Mouse (Mus musculus): Measurements from ENCODE around the gene Sox5. TPM values are rescaled to one million over a fixed set of nuclear protein-coding genes. Genes with fewer than 3 reads are reported as not detected.

The Sox5 gene
- polyA plus RNA-seq, 1 experiment from 2014 or later: 34.8 TPM

DNA sequence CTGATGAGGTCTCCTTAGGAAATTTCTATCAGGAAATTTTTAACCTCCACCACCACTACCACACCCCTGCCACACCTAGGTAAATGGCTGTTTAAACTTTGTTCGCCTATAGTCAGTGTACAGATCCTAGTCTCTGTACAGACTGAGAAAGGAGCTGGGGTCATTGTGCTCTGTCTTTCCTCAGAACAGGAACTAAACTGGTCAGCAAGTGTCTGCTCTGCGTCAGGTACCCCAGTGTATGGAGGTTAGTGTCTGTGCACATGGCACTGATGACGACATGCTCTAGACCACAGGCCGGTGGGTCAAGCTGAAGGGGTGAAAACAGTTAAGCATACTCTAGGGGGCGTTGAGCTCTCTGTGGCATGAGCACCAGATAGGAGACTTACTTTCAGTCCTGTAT lies 605.1 kb downstream of the Sox5 start:
- Histone ChIP-seq H3K9ac (replicated peaks) (no peak overlapping the region), H3K4me1 (peaks cover 3% of the 10 kb centered on the region; the same call in 1 of the 2 replicates), H3K27me3 (replicated peaks) (no peaks in the 10 kb centered on the region), H3K27ac (replicated peaks) (no peak overlapping the region), H3K4me3 (replicated peaks) (no peak overlapping the region), H3K9me3 (replicated peaks) (no peaks in the 10 kb centered on the region), H3K36me3 (no peaks in the 10 kb centered on the region), H3K4me2 (no peak overlapping the region)
- no peak for ATAC-seq (ENCODE audit: low FRiP score)
- WGBS: 89% methylated on average over 5 of the region's 5 CpGs

DNA sequence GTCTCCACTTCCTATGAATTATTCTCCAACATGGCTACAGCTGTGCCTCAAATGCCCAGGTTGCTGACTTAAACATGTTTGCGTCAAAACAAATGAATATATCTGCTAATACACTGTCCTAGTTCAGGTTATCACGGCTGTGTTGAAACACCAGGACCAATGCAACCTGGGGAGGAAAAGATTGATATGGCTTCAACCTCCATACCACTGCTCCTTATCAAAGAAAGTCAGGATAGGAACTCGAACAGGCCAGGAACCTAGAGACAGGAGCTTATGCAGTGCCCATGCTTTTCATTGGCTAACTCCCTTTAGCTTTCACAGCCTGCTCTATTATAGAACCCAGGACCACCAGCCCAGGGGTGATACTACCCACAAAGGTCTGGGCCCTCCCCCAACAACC lies 606.2 kb downstream of the Sox5 start:
- Histone ChIP-seq H3K9me3 (replicated peaks) (no peaks in the 10 kb centered on the region), H3K27me3 (replicated peaks) (no peaks in the 10 kb centered on the region), H3K27ac (replicated peaks) (no peak overlapping the region), H3K36me3 (no peaks in the 10 kb centered on the region), H3K4me2 (no peak overlapping the region), H3K4me1 (no peaks in the 10 kb centered on the region), H3K9ac (replicated peaks) (no peak overlapping the region), H3K4me3 (replicated peaks) (no peak overlapping the region)
- 95% methylated on average over 3 of the region's 3 CpGs for WGBS
- ATAC-seq (ENCODE audit: low FRiP score): no peak

DNA sequence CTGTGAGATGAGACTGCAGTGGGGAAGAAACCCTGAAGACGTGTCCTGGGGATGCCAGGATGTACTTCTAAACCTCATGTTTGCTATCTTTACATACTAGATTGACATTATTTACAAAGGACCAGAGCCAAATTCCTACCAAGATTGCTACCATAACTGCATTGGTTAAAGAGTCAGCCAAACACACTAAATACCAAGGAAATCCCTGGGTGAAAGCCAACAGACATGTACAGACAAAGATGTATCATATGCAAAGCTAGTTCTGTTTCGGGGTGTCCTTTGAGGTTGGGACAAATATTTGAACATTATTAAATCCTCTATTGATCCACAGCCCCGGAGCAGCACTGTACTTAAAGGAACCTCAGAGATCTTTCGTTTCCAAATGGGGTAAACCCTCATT lies 611.2 kb downstream of the Sox5 start:
- Histone ChIP-seq H3K9me3 (replicated peaks) (no peaks in the 10 kb centered on the region), H3K27ac (replicated peaks) (no peak overlapping the region), H3K27me3 (replicated peaks) (no peaks in the 10 kb centered on the region), H3K9ac (replicated peaks) (no peak overlapping the region), H3K4me2 (no peak overlapping the region), H3K4me1 (peaks cover 9% of the 10 kb centered on the region), H3K4me3 (replicated peaks) (no peak overlapping the region), H3K36me3 (no peaks in the 10 kb centered on the region)
- WGBS: 87% methylated on average over 4 of the region's 4 CpGs
- ATAC-seq (ENCODE audit: low FRiP score): no peak

DNA sequence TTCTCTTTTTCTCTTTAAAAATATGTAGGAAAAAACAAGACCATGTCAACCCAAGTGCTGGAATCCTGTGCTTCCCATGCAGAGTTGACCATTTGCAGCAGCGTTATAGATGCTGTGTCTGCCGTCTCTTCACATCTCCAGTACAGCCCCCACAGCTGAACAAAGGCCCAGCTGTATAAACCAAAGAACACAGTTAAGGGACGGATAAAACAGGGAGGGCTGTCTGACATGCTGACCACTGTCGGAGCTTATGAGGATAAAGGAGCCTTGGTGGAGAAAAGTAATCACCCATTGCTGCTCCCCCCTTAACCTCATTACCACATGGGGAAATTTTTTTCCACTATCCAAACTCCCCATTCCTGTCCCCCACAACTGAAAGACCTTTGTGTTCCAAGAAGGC lies 612.0 kb downstream of the Sox5 start:
- Histone ChIP-seq H3K36me3 (no peaks in the 10 kb centered on the region), H3K4me1 (peaks cover 9% of the 10 kb centered on the region), H3K4me2 (no peak overlapping the region), H3K27me3 (replicated peaks) (no peaks in the 10 kb centered on the region), H3K9me3 (replicated peaks) (no peaks in the 10 kb centered on the region), H3K27ac (replicated peaks) (no peak overlapping the region), H3K4me3 (replicated peaks) (no peak overlapping the region), H3K9ac (replicated peaks) (no peak overlapping the region)
- WGBS: 17% methylated on average over 4 of the region's 4 CpGs
- ATAC-seq (ENCODE audit: low FRiP score): no peak

DNA sequence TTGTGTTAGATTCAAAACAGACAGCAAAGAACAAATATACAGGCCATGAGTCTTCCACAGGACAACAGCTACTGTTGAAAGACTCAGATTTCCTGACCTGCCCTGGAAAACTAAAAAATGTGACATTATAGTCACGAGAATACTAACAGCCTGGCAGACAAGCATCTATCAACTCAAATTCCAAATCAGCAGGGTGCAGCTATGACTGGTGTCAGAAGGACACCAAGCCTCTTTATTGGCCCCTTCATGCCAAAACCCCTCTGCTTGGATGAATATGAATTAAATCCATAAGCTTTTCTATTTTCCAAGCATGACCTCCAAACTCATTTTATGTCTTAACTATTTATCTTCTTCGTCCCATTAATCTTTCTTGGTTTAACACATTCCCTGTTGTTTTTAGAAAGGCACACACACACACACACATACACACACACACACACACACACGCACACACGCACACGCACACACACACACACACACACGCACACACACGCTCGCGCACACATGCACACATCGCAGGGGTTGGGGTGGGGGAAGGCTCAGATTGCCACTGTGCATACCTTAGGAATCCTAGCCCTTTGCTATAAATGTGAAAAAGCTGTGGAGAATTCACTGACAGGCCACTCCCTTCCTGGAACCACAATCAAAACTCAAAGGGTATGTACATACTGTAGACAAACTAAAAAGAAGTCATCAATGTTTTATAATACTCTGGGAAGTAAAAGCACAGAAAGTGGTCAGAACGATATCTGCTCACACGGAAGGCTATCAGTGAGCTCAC lies 612.9 kb downstream of the Sox5 start:
- 76% methylated on average over 12 of the region's 12 CpGs for WGBS
- no peak overlapping the region for H3K4me3 ChIP-seq (replicated peaks)

DNA sequence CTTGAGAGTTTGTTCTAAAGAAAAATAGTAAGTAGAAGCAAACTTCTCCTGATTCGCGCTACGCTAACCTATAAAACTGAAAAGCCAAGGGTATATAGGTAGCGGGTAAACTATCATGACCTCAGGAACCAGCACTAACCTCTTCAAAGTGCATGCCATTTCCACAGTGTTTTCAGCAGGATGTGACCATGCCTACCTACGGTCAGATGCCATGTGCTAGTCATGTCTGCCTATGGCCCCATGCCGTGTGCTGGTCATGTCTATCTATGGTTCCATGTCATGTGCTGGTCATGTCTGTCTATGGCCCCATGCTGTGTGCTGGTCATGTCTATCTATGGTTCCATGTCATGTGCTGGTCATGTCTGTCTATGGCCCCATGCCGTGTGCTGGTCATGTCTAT lies 614.7 kb downstream of the Sox5 start:
- Histone ChIP-seq H3K9ac (replicated peaks) (no peak overlapping the region), H3K9me3 (replicated peaks) (no peaks in the 10 kb centered on the region), H3K4me1 (peaks cover 9% of the 10 kb centered on the region), H3K27me3 (replicated peaks) (no peaks in the 10 kb centered on the region), H3K4me2 (no peak overlapping the region), H3K4me3 (replicated peaks) (no peak overlapping the region), H3K27ac (replicated peaks) (no peak overlapping the region), H3K36me3 (no peaks in the 10 kb centered on the region)
- ATAC-seq (ENCODE audit: low FRiP score): no peak
- WGBS: 96% methylated on average over 7 of the region's 7 CpGs

More for the DNA sequence above, 612.9 kb downstream of the Sox5 start:
- peaks cover 9% of the 10 kb centered on the region for H3K4me1 ChIP-seq
- H3K4me2 ChIP-seq: no peak overlapping the region
- H3K27ac ChIP-seq (replicated peaks): no peak overlapping the region
- no peaks in the 10 kb centered on the region for H3K9me3 ChIP-seq (replicated peaks)
- ATAC-seq (ENCODE audit: low FRiP score): no peak
- no peaks in the 10 kb centered on the region for H3K27me3 ChIP-seq (replicated peaks)
- no peaks in the 10 kb centered on the region for H3K36me3 ChIP-seq
- H3K9ac ChIP-seq (replicated peaks): no peak overlapping the region

DNA sequence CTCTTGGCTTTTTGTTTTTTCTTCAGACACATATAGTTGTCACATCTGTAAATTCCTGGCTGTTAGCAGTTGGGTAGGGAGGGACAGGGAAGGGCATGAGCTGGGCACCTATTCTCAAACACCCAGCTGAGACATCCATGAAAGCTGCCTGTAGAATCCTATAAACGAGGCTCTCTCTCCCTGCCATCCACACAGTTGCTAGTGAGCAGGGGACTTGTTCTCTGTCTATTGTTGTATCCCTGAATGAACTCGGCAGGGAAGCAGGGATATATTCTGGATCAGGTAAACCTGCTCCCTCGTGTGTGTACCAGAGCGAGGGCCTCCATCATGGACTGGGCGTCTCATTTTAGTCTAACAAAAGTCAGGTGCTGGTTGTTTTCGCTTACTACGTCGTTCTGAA lies 615.1 kb downstream of the Sox5 start:
- Histone ChIP-seq H3K9ac (replicated peaks) (no peak overlapping the region), H3K4me1 (peaks cover 9% of the 10 kb centered on the region), H3K27ac (replicated peaks) (0 out of 2 replicates have a peak overlapping the region, but pooled peaks have one; percentile 28), H3K9me3 (replicated peaks) (no peaks in the 10 kb centered on the region), H3K36me3 (no peaks in the 10 kb centered on the region), H3K4me2 (no peak overlapping the region), H3K4me3 (replicated peaks) (no peak overlapping the region), H3K27me3 (replicated peaks) (no peaks in the 10 kb centered on the region)
- ATAC-seq (ENCODE audit: low FRiP score): no peak
- WGBS: 59% methylated on average over 8 of the region's 8 CpGs

DNA sequence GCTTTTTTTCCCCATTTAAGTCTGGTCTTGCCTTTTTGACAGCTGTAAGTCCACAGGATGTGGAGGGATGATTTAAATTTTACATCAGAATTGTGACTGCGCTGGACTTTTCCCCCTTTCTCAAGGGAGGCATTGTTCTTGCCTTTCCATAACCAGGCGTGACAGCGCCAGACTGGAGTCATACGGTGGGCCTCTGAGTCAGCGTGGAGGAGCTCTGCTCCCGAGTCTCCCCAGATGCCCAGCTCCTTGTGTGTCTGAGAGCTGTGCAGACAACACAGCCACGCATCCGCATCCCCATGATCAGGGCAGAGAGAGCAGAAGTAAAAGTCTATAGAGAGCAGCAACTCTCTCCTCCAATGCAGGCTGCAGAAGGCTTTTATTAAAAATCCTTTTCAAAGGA lies 615.7 kb downstream of the Sox5 start:
- H3K9me3 ChIP-seq (replicated peaks): no peaks in the 10 kb centered on the region
- no peak overlapping the region for H3K4me3 ChIP-seq (replicated peaks)
- H3K36me3 ChIP-seq: no peaks in the 10 kb centered on the region
- H3K9ac ChIP-seq (replicated peaks): no peak overlapping the region; the same call in 1 of the 2 replicates
- H3K27ac ChIP-seq (replicated peaks): peak overlapping the region; percentile 28; the same call in 1 of the 2 replicates
- H3K4me2 ChIP-seq: peak overlapping the region; percentile 25
- no peak; the same call in 1 of the 2 replicates for ATAC-seq (ENCODE audit: low FRiP score)
- peaks cover 9% of the 10 kb centered on the region for H3K4me1 ChIP-seq
- H3K27me3 ChIP-seq (replicated peaks): no peaks in the 10 kb centered on the region
- 4% methylated on average over 8 of the region's 8 CpGs for WGBS

DNA sequence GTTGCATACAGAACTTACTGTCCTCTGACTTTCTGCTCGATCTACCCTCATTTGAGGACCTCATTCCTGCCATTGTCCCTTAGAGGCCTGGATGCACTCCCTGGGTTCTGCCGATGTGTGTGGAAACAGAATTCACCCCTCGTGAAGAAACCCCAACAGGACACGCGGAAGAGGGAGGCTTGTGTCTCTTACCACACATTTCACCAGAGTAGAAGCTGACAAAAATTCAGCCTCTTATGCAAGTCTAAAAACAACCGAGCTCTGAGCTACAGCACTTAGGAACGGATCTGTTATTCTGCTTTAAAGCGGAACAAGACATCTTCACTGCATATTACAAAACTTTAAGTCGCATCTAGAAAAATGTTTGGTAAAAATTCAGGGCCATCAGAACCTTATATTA lies 618.3 kb downstream of the Sox5 start:
- ATAC-seq (ENCODE audit: low FRiP score): no peak
- 87% methylated on average over 9 of the region's 9 CpGs for WGBS

DNA sequence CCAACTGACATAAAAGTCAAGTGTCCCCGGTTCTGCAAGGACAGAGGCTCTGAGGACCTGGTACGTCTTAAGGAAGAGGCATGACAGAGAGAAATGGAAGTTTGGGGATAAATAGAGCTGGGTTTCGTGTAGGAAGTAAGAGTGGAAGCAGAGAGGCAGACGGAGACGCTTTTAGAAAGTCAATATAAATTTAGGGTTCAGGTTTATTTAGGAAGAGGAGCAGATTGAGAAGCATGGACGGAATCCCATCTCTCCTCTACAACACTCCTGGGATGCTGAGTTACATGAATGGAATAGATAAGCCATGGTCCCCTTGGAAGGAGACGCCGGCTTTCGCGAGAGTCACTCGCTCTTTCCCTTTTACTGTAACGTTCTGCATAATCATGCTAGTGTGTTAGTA lies 623.1 kb downstream of the Sox5 start:
- H3K4me1 ChIP-seq: peaks cover 11% of the 10 kb centered on the region
- H3K4me2 ChIP-seq: no peak overlapping the region
- no peak overlapping the region for H3K9ac ChIP-seq (replicated peaks)
- H3K9me3 ChIP-seq (replicated peaks): no peaks in the 10 kb centered on the region
- no peak for ATAC-seq (ENCODE audit: low FRiP score)
- WGBS: 93% methylated on average over 12 of the region's 12 CpGs
- no peaks in the 10 kb centered on the region for H3K27me3 ChIP-seq (replicated peaks)
- H3K27ac ChIP-seq (replicated peaks): no peak overlapping the region
- no peak overlapping the region for H3K4me3 ChIP-seq (replicated peaks)
- no peaks in the 10 kb centered on the region for H3K36me3 ChIP-seq

More for the DNA sequence above, 618.3 kb downstream of the Sox5 start:
- H3K27ac ChIP-seq (replicated peaks): no peak overlapping the region
- peaks cover 9% of the 10 kb centered on the region for H3K4me1 ChIP-seq
- no peak overlapping the region for H3K9ac ChIP-seq (replicated peaks)
- no peaks in the 10 kb centered on the region for H3K36me3 ChIP-seq
- H3K27me3 ChIP-seq (replicated peaks): no peaks in the 10 kb centered on the region
- no peak overlapping the region for H3K4me2 ChIP-seq
- no peak overlapping the region for H3K4me3 ChIP-seq (replicated peaks)
- H3K9me3 ChIP-seq (replicated peaks): no peaks in the 10 kb centered on the region

DNA sequence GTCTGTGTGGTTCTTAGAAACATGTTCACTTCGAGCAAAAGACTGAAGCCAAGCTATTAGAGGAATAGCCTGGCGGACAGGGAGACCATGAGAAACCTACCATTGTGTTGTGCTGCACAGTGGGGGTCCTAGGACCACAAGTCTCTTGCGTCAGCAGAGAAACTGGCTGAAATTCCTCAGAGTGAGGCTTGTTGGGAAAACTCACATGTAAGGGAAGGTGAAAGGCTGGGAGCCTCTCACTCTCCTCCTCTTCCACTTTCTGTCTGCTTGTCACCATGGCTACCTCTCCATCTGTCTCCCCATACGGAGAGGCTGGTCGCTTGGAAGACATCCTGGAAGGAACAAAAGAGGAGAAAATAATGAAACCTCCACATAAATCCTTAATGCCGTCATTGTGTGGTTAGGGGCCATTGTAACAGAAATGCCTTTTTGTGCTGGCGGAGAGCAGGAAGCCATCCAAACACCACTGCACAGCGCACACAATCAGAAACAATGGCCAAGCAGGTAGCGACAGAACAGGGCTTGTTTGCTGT lies 626.8 kb downstream of the Sox5 start:
- Histone ChIP-seq H3K4me1 (peaks cover 17% of the 10 kb centered on the region), H3K27ac (replicated peaks) (0 out of 2 replicates have a peak overlapping the region, but pooled peaks have one; percentile 19), H3K36me3 (no peaks in the 10 kb centered on the region), H3K9ac (replicated peaks) (no peak overlapping the region), H3K4me2 (peak overlapping the region; percentile 22), H3K4me3 (replicated peaks) (no peak overlapping the region), H3K9me3 (replicated peaks) (no peaks in the 10 kb centered on the region), H3K27me3 (replicated peaks) (no peaks in the 10 kb centered on the region)
- WGBS: 17% methylated on average over 9 of the region's 9 CpGs
- peak; percentile 68; the same call in 1 of the 2 replicates for ATAC-seq (ENCODE audit: low FRiP score)

DNA sequence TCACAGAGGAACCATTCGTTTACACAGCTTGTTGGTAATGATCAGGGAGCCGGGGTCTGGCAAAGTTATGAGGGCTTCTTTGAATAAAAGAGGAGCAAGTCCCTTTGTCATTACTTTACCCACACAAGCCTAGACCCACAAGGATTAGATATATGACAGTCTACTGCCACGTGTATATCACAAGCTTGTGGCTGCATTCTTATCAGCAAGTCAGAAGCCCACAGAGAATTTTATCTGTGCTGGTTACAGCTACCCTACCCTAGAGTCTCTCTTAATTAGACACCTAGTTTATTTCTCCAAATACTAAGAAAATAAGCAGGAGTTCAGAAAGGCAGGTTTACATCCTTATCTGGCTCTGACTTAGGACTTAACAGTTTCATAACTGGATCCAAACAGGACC lies 629.8 kb downstream of the Sox5 start:
- Histone ChIP-seq H3K4me3 (replicated peaks) (no peak overlapping the region), H3K9me3 (replicated peaks) (no peaks in the 10 kb centered on the region), H3K9ac (replicated peaks) (no peak overlapping the region), H3K27ac (replicated peaks) (no peak overlapping the region), H3K36me3 (no peaks in the 10 kb centered on the region), H3K4me1 (peaks cover 17% of the 10 kb centered on the region), H3K4me2 (no peak overlapping the region), H3K27me3 (replicated peaks) (no peaks in the 10 kb centered on the region)
- no peak for ATAC-seq (ENCODE audit: low FRiP score)
- WGBS: 15% methylated on average over 3 of the region's 3 CpGs

Data from neural tube, embryonic 15.5 days (tissue).